Mouse (Mus musculus): Measurements from ENCODE around the gene Frg2f1. TPM values are rescaled to one million over a fixed set of nuclear protein-coding genes. Genes with fewer than 3 reads are reported as not detected.

Frg2f1 gene
- polyA plus RNA-seq, 1 experiment from 2014 or later, result 2.3 TPM

- DNase-seq (ENCODE audit: low spot score) (no peak), ATAC-seq (ENCODE audit: insufficient number of reproducible peaks, low FRiP score, low TSS enrichment, low read depth) (no peak)
- Histone ChIP-seq H3K4me2 (ENCODE audit: low read depth, severe bottlenecking) (no peak overlapping the region), H3K4me1 (ENCODE audit: control insufficient read depth, insufficient read depth, low read length) (no peaks in the 10 kb centered on the region), H3K27ac (replicated peaks; ENCODE audit: low read depth, low read length) (no peak overlapping the region), H3K36me3 (ENCODE audit: control insufficient read depth, insufficient read depth, low read length) (no peaks in the 10 kb centered on the region), H3K9me3 (ENCODE audit: control insufficient read depth, low read length) (no peaks in the 10 kb centered on the region), H3K27me3 (ENCODE audit: control insufficient read depth, insufficient read depth, low read length) (peaks cover 17% of the 10 kb centered on the region), H3K4me3 (ENCODE audit: low read depth, low read length) (no peak overlapping the region), H3K9ac (ENCODE audit: low read length) (no peak overlapping the region)
- WGBS, result 94% methylated on average over 10 of the region's 10 CpGs
Observed at GRCm38 (mm10) chr4:119489666-119490065, 49.7 kb downstream of the Frg2f1 start.

GRCm38 (mm10) chr4:119484882-119485281, 54.4 kb downstream of the Frg2f1 start:
- Histone ChIP-seq H3K27me3 (ENCODE audit: control insufficient read depth, insufficient read depth, low read length) (no peaks in the 10 kb centered on the region), H3K4me3 (ENCODE audit: low read depth, low read length) (no peak overlapping the region), H3K36me3 (ENCODE audit: control insufficient read depth, insufficient read depth, low read length) (no peaks in the 10 kb centered on the region), H3K4me1 (ENCODE audit: control insufficient read depth, insufficient read depth, low read length) (no peaks in the 10 kb centered on the region), H3K4me2 (ENCODE audit: low read depth, severe bottlenecking) (no peak overlapping the region), H3K27ac (replicated peaks; ENCODE audit: low read depth, low read length) (no peak overlapping the region), H3K9ac (ENCODE audit: low read length) (no peak overlapping the region), H3K9me3 (ENCODE audit: control insufficient read depth, low read length) (no peaks in the 10 kb centered on the region)
- ATAC-seq (ENCODE audit: insufficient number of reproducible peaks, low FRiP score, low TSS enrichment, low read depth), result no peak
- 79% methylated on average over 7 of the region's 7 CpGs for WGBS
- no peak for DNase-seq (ENCODE audit: low spot score)

- H3K27me3 ChIP-seq (ENCODE audit: control insufficient read depth, insufficient read depth, low read length), result no peaks in the 10 kb centered on the region
- H3K27ac ChIP-seq (replicated peaks; ENCODE audit: low read depth, low read length), result no peak overlapping the region
- ATAC-seq (ENCODE audit: insufficient number of reproducible peaks, low FRiP score, low TSS enrichment, low read depth) (no peak), DNase-seq (ENCODE audit: low spot score) (no peak)
- H3K4me2 ChIP-seq (ENCODE audit: low read depth, severe bottlenecking), result no peak overlapping the region
- no peak overlapping the region for H3K9ac ChIP-seq (ENCODE audit: low read length)
- no peaks in the 10 kb centered on the region for H3K4me1 ChIP-seq (ENCODE audit: control insufficient read depth, insufficient read depth, low read length)
- no peak overlapping the region for H3K4me3 ChIP-seq (ENCODE audit: low read depth, low read length)
- WGBS, result 50% methylated on average over 9 of the region's 9 CpGs
- no peaks in the 10 kb centered on the region for H3K9me3 ChIP-seq (ENCODE audit: control insufficient read depth, low read length)
- no peaks in the 10 kb centered on the region for H3K36me3 ChIP-seq (ENCODE audit: control insufficient read depth, insufficient read depth, low read length)
Observed at GRCm38 (mm10) chr4:119483051-119483450, 56.3 kb downstream of the Frg2f1 start.

Other genes starting within 250 kb of the Frg2f1 start
- gene Ybx1, start 244.9 kb downstream of the Frg2f1 start, polyA plus RNA-seq (2014; fragmentation: Nextera tagmentation; extraction: Ambion mirVana), result 1,145 and 1,200 TPM in 2 replicates
- gene Ppih, start 219.0 kb downstream of the Frg2f1 start, polyA plus RNA-seq (2014; fragmentation: Nextera tagmentation; extraction: Ambion mirVana), result 162 and 170 TPM in 2 replicates
- 5.5 and 7.3 TPM in 2 replicates for gene Ccdc30, start 124.0 kb downstream of the Frg2f1 start, polyA plus RNA-seq (2014; fragmentation: Nextera tagmentation; extraction: Ambion mirVana)
- gene Ppcs, start 117.1 kb downstream of the Frg2f1 start, polyA plus RNA-seq (2014; fragmentation: Nextera tagmentation; extraction: Ambion mirVana), result 35.7 and 38.7 TPM in 2 replicates
- gene Zmynd12, start 116.7 kb downstream of the Frg2f1 start, polyA plus RNA-seq (2014; fragmentation: Nextera tagmentation; extraction: Ambion mirVana), result 0.34 and 0.36 TPM in 2 replicates
- 0.67 and 1.2 TPM in 2 replicates for gene Rimkla, start 46.9 kb downstream of the Frg2f1 start, polyA plus RNA-seq (2014; fragmentation: Nextera tagmentation; extraction: Ambion mirVana)
- gene Foxj3, start 2.5 kb downstream of the Frg2f1 start, polyA plus RNA-seq (2014; fragmentation: Nextera tagmentation; extraction: Ambion mirVana), result 26.7 and 29.9 TPM in 2 replicates
- gene Guca2a, start 98.2 kb upstream of the Frg2f1 start, polyA plus RNA-seq (2014; fragmentation: Nextera tagmentation; extraction: Ambion mirVana), result not detected in 2 replicates
- gene Guca2b, start 119.4 kb upstream of the Frg2f1 start, polyA plus RNA-seq (2014; fragmentation: Nextera tagmentation; extraction: Ambion mirVana), result not detected in 2 replicates
- gene Hivep3, start 194.3 kb upstream of the Frg2f1 start, polyA plus RNA-seq (2014; fragmentation: Nextera tagmentation; extraction: Ambion mirVana), result 0.55 and 0.75 TPM in 2 replicates

Data from limb, embryonic 11.5 days (tissue).